Mouse (Mus musculus): ENCODE data around the gene Srd5a1.
"Not testable (repeated sequence)": the region's sequence is repeated elsewhere in the genome, so short reads cannot be mapped to it uniquely, and the experiment has no call there.

The Srd5a1 gene

DNA sequence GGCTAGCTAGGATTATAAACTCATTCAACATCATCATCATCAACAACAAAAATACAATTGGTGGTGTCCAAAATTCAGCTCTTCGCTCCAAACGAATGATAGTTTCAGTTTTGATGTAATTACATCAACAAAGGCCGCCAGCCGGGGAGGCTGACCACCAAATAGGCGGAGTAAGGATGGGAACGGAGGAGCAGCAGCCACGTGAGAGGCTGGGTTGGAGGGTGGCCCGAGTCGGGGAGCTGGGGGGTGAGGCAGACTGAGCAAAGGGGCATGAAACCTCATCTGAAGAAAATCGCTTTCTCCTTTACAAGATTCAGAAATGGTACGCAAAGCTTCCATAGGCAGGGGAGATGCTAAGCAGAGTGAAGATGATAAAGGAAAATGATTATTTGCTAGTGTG, 34.6 kb downstream of the Srd5a1 start:
- no peak for DNase-seq (ENCODE audit: low spot score in 2 of 2)

DNA sequence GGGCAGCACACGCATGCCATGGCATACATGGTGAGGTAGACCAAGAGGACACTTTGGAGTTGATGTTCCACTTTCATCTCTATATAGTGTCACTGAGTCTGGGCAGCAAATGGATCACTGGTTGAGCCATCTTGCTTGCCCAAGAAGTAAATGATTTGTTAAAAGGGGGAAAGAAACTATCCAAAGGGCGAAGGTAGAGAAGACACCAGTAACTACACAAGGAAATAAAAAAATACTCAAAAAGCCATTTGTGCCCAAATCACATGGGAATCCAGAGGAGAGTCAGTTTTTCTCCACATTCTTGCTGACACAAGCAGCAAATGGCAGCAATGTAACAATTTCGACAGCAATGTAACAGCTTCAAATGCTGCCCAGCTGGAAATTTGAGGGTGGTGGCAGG, 38.6 kb downstream of the Srd5a1 start:
- no peak for DNase-seq (ENCODE audit: low spot score in 2 of 2)

DNA sequence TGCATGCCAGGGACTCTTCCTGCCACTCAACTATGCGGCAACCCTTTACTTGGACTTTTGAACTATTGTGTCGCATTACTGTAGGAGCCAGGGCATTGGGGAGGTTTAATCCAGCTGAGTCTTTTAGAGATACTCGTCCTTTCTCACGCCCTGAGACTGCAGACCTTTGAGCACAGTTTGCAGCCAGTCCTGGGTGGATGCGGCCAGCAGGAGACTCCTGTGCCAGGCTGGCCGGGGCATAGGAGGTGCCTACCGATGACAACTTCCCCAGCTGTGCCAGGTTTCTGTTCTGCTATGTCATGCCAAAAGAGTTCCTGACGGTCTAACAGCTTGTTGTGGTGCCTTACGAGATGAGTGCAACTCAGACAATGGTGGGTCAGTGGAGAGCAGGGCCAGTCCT, 42.0 kb downstream of the Srd5a1 start:
- DNase-seq (ENCODE audit: low spot score in 2 of 2), result no peak

DNA sequence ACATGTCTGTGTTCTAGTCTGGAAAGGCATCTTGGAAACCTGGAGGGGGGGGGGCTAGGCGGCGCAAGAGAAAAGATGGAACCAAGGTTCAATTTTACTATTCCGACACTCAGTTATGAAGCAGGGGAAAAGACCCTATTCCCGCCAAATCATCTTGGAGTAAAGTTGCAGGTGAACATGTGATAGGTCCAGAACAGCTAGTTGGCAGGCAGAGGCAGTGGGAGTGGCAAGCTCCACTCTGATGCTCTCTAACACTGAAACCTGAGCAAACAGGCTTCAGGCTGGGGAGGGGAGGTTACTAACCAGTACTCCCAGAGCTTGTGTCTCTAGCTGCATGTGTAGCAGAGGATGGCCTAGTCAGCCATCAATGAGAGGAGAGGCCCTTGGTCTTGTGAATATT, 45.8 kb downstream of the Srd5a1 start:
- not testable (repeated sequence) for DNase-seq (ENCODE audit: low spot score in 2 of 2)

DNA sequence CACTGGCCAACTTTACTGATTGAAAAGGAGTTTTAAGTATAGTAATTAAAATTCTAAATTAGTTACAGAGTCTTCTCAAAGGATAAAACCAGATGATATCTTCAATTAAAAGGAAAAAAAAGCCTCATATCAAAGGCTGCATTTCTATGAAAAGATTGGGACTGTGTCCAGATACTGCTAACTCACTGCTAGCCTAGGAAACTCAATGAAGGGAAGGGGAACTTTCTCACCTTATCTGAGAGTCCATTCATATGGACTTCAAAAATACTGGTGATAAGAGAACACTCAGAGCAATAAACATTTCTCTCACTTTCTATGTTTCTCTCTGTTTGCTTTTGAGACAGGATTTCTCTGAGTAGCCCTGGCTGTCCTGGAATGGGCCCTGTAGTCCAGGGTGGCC, 46.7 kb downstream of the Srd5a1 start:
- DNase-seq (ENCODE audit: low spot score in 2 of 2), result no peak

DNA sequence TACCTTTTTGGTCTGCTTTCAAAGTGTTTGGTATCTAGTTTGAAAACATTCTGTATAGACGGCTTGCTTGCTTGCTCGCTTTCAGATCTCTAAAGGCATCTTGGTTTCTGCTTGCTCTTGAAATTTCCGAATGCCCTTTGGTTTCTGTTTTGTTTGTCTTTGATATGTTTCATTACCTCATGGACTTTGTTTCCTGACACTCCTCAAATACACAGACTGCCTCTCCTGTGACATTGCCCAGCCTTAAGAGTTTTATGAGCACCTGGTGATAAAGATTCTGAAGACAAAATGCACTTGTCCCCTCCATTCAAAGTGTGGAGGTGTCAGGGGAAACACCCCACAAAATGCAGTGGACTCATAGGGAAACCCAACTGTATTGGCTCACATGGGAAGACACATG, 47.3 kb downstream of the Srd5a1 start:
- DNase-seq (ENCODE audit: low spot score in 2 of 2), result no peak

DNA sequence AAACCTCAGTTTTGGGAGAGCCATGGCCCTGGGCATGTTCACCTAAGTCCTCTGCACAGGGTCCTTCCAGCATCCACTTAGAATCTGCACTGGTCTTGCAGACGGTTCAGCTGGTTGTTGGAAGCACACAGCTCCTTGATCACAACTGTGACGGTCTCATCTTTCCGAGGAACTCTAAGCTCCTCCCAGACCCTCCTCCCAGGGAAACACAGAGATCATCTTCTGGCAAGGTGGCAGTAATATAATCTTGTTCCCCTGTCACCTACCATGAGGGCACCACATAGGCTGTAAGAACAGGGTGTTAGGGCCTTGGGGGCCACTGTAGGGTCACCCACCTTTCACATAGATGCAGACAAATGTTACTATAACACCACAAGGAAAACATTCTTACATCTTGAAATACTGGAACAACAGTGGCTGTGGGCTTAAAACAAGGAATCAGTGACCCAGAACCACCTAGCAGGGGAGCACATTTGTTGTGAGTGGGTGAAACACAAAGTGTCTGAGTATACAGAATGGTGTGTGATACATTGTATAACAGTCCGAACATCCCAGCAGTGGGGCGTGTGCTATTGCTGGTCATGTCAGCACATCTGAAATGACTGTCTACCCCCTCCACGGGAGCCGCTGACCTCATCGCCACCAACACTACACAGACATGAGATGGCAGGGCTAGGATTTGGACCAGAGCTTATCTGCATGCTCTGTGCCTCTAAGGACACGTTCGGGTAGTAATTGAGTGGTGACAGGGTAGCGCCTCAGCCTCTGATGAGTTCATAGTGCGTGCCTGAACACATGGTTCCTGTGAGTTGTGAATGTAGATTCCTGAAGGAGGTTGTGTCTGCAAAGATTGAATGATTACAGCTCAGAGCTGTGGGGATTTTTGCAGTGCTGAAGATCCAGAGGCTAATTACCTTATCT, 48.3 kb downstream of the Srd5a1 start:
- no peak for DNase-seq (ENCODE audit: low spot score in 2 of 2)

DNA sequence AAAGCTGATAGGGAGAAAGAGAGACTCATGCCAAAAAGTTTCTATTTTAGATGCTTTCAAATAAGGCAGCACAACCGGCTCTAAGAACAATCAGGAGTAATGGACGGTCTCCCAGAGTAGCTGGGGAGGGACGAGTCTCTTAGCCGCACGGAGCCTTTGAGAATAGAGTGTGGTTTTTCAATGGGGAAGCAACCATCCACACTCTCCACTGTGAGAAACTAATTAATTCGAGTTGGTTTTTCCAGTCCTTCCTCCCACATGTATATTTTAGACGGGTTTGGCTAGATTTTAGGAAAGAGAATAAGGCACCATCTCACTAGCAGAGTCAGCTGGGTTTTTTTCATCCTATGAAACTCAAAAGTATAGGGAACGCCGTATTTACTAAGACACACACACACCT, 49.2 kb downstream of the Srd5a1 start:
- no peak for DNase-seq (ENCODE audit: low spot score in 2 of 2)

DNA sequence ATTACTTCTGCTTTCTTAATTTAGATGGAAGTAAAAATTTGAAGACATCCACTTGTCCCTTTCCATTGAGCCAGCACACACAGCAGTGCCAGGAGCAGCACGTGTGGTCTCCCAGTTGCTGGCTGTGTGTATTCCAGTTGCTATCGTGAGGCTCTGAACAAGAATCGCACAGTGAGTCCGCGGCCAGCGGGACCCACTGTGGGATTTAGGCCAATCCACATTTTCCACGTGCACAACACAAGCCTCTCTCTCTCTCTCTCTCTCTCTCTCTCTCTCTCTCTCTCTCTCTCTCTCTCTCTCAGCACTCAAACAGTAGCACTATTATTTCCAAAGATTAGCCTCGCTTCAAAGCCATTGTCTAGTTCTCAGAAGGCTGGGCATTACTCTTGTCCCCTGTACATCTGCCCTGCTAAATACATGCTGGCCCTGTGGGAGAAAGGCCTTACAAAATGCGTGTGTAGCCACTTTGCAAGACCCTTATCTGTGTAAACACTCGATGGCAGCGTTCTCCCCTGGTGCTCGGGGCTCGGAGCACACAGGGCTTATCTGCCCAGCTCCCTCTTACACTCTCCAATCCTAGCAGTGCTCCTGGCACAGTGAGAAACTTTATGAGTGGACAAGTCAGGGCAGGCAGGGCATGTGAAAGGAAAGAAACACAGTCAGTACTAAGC, 51.8 kb downstream of the Srd5a1 start:
- DNase-seq (ENCODE audit: low spot score in 2 of 2), result no peak

DNA sequence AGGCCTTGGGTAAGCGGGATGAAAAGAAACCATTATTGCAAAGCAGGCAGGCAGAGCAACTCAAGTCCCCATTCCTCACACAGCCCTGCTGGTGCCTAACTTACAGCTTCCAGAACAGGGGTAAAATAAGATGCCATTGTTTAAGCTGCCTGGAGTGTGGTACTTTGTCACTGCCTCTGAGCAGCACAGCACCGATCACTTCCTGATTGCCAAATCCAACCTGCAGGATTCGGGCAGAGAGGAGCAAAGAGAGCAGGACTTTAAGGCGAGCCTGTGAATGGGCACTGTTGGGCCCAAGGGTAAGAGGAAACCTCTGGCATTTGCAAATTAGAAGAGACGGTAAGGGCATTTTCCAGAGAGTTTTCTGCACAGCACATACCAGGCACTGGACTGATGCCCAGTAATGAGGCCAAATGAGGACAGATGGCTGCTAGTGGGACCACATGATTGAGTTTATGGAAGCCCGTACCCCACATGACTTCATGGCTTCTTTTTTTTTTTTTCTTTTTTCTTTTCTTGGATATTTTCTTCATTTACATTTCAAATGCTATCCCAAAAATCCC, 53.1 kb downstream of the Srd5a1 start:
- no peak for DNase-seq (ENCODE audit: low spot score in 2 of 2)

DNA sequence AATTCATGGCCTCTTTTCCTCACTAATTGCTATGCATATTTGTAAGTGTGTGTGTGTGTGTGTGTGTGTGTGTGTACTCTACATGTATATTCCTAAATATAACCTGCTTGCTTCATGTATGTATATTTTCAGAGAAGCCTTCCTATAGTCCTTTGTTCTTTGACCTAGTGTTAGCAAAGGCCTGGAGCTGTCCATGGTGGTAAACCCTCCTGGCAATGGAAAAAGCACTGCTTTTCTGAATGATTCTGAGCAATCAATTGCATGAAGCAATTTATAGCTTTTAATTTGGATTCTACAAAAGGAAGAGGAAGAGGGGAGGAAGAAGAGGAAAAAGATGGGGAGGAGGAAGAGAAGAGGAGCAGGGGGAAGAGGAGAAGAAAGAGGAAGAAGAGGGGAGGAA, 54.5 kb downstream of the Srd5a1 start:
- DNase-seq (ENCODE audit: low spot score in 2 of 2), result no peak

DNA sequence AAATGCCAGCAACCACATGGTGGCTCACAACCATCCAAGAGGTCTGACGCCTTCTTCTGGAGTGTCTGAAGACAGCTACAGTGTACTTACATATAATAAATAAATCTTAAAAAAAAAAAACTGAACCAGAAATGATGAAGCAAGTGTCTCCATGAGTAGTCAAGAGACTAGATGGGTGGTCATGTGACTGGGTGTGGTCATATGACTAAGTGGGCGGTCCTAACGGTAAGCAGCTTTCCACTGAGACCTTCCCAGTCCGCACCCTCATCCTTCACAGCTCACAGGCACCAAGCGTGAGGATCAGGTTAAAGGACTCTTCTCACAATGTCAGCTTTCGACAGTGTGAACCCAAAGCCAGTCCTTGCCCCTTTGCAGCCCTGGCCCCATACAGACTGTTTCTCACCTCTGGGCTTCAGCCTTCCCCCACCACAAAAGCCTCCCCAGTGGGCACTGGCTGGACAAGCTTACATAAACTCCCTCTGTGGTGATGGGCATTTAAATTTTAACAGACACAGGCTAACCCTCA, 55.2 kb downstream of the Srd5a1 start:
- DNase-seq (ENCODE audit: low spot score in 2 of 2), result no peak

DNA sequence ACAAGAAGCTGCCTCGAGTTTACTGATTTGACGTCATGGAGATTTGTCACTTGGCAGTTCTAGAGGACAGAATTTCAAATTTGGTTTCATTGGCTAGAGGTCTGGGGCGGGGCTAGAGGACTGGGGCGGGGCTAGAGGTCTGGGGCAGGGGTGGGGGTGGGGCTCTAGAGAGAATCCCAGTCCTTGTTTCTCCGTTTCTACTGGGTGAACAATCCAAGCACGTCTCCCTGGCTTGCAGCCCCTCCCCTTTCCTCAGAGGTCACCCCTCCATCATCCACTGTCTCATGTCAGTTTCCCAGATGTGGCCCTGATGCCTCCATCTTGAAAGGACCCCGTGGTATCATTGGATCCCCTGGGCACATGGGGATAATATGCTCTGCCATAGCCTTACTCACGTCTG, 56.2 kb downstream of the Srd5a1 start:
- DNase-seq (ENCODE audit: low spot score in 2 of 2), result no peak

DNA sequence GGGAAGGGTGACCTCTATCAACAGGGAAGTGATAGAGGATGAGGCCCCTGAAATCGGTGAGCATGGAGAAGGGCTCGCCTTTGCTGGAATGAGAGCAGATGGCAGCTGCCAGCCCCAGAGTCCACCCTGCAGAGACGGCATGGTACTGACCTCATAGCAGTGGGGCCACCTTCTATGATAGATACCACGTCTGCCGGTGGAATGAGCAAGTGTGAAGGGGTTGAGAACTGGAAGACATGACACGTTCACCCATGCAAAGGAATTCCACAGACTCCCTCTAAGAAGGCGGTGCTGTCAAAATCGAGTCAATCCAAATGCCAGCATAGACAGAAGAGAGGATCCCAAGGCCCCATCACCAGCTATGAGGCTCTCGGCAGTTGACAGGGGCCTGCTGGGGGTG, 57.0 kb downstream of the Srd5a1 start:
- no peak for DNase-seq (ENCODE audit: low spot score in 2 of 2)

DNA sequence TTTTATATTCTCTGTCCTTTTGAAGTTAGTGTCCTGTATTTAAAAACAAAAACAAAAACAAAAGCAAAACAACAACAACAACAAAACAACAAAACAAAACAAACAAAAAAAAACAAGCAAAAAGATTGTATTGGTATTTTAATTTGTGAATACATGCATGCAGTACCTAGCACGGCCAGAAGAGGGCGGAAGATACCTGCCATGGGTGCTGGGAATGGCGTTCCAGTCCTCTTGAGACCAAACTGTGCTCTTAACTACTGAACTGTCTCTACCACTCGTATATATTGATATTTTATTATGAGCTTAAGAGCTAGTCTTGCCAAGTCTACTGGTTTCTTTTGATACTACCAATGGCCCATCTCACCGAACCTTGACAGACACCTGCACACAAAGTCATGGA, 58.2 kb downstream of the Srd5a1 start:
- no peak for DNase-seq (ENCODE audit: low spot score in 2 of 2)

DNA sequence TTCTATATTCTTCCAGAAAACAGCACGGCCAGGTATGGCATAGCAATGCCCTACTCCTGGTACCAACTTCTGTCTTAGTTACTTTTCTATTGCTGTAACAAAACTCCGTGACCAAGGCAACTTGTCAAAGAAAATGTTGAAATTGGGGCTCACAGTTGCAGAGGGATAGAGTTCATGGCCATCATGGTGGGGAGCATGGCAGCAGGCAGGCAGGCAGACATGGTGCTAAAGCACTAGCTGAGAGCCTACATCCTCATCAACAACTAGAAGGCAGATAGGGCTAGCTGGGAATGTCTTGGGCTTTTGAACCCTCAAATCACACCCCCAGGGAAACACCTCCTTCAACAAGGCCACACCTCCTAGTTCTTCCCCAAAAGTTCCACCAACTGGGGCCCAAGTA, 60.4 kb downstream of the Srd5a1 start:
- no peak for DNase-seq (ENCODE audit: low spot score in 2 of 2)

DNA sequence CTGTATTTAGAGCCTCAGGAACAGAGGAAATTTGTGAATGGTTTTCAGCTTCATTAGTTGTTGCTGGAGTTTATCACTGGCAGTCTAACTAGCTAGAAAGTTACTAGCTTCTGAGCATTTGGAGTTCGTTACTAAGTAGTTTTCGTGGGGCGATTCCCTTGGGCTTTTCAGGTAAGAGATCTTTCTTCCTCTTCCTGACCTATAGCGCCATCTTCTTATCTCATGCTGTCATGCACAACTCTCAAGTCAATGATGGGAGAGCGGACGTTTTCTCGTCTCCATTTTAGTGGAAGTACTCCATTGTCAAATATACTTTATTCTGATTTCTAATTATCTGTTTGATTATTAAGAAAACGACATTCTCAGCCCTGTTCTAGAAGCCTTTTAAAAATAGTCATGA, 61.3 kb downstream of the Srd5a1 start:
- DNase-seq (ENCODE audit: low spot score in 2 of 2), result no peak

DNA sequence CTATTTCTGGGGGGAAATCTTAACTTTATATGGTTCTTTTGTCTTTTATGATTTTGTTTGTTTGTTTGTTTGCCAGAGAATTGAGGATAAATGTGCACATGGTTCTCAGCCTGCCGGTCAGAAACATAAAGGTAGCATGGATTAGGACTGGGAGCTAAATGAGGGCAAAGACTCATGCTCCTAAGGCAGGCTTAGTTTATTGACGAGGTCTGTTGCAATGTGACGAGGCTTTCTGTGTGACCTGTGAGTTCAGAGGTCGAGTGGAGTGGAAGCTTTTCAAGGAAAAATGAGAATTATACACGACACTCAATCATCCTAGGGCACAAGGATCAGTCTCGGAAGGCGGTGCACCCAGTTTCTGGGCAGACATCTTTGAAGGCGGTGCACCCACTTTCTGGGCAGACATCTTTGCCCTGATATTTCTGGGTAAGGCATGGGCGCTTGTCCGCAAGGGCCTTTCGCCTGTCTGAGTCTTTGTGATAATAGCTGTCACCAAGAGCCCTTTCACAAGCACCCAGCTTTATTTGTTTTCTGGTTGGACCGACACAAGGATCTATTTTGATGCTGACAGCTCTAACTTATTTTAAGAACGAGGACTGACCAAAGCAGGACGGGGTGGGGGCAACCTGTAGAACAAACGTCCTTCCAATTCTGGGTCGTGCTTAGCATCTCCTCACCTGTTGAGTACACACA, 63.6 kb downstream of the Srd5a1 start:
- DNase-seq (ENCODE audit: low spot score in 2 of 2), result no peak

DNA sequence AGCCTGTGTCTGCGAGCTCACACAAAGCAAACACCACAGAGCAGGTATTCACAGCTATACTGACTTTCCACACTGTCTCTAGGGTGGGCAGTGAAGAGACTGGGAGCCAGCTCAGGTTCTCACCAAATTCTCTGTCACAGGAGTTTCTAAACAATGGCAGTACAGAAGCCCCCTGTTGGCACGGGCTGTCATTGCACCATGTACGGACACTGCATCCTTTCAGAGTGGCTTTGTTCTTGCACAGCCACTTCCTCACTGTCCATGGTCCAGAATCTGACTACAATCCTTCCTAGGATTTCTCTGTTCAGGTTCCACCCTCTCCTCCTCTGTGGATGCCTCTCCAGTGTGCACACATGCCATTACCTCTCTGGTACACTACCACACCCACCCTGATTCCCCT, 66.2 kb downstream of the Srd5a1 start:
- DNase-seq (ENCODE audit: low spot score in 2 of 2), result no peak

DNA sequence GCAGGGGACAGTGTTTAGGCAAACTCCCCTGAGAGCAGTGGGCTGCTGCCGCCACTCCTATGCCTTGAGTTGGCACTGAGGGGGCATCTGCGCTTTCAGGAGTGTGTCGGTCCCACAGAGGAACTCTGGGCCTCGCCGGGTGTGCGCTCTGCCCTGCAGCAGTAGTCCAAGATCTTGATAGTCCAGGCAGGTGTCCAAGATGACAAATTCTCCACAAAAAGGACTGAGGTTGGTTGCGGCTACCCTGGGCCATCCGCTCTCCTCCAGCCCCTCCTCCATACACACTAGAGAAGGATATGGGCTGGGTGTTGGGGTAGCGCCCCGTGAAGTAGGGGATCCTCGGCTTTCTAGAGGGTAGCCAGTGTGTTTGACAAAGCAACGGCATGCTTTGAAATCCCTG, 67.6 kb downstream of the Srd5a1 start:
- no peak for DNase-seq (ENCODE audit: low spot score in 2 of 2)

DNA sequence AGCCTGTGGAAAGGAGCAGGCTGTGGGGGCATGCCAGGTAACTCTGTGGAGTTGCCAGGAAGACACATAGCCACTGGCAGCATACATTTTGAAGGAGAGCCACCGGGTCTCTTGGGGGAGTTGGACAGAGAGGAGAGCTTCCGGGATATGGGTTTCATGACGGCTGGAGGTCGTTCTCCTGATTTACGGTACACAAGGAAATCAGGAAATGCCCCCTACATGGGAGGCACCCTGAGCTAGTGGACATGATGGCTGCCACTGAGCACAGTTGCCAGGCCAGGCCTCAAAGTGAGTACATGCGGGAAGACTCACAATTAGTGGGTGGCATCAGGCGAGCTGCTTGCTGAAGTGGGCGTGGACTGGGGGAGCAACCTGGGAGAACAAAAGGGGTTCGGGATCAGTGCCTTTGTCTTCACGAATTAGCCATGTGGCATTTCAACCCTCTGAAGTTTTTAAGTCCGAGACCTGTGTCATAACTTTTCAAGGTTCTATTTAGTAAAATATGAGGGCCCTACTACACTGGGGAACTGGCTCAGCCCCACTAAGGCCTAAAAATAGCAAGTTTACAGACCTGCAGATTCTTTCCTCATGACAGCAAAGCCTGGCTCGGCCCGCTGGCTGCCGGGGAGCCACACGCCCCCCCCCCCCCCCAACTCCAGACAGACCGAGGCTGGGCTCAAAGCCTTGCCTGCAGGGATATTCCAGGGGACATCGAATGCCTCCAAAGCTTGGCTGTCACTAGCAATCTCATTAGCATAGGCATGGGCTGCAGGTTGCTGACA, 68.5 kb downstream of the Srd5a1 start:
- DNase-seq (ENCODE audit: low spot score in 2 of 2), result no peak

Data from frontal cortex, postnatal 25 days (tissue).